Mouse (Mus musculus) olfactory bulb, adult 2 months (tissue): ENCODE results near the gene Dvl2. TPM values are rescaled to one million over a fixed set of nuclear protein-coding genes. Genes with fewer than 3 reads are reported as not detected.

ENCODE experiments used
- H3K27ac ChIP-seq: fragments of 200-500 bp; 2 replicates; pipeline ENCODE4 v1.5.1; 2012; ENCODE audit warnings: low read depth, low read length; ENCODE audit not compliant: insufficient read depth
- H3K4me1 ChIP-seq: fragments of 200-500 bp; 2 replicates; pipeline ENCODE4 v1.6.1; 2012; ENCODE audit warnings: low read length; ENCODE audit not compliant: control insufficient read depth, insufficient read depth
- H3K4me3 ChIP-seq: fragments of 200-500 bp; 2 replicates; pipeline ENCODE4 v1.5.1; 2012; ENCODE audit warnings: mild to moderate bottlenecking, low read depth, low read length, moderate library complexity; ENCODE audit not compliant: insufficient read depth
- CTCF ChIP-seq: fragments of 200-500 bp; IDR thresholded peaks from 2 replicates; pipeline ENCODE4 v1.5.1; 2012; ENCODE audit warnings: low read depth, mild to moderate bottlenecking, low read length, moderate library complexity; ENCODE audit not compliant: insufficient read depth
- POLR2A ChIP-seq: fragments of 200-500 bp; IDR thresholded peaks from 2 replicates; pipeline ENCODE4 v1.6.1; 2012; ENCODE audit warnings: mild to moderate bottlenecking, low read depth, low read length, moderate library complexity; ENCODE audit not compliant: insufficient read depth
- WGBS: fragments of 180-500 bp; shearing (Covaris S2); methylation state at CpG from one replicate; pipeline ENCODE4 v1.1.7; 2018; 5-methylcytosine and 5-hydroxymethylcytosine counted together
- polyA plus RNA-seq: library from polyadenylated mRNA; stranded (reverse); fragments of >200 nt; gene quantifications from 2 replicates; pipeline ENCODE4 v1.2.4, GENCODE M21; 2012; ENCODE audit warnings: low replicate concordance; ENCODE audit not compliant: missing spikeins, insufficient read depth, insufficient read length

Dvl2 gene
- polyA plus RNA-seq, 1 experiment = not detected

DNA sequence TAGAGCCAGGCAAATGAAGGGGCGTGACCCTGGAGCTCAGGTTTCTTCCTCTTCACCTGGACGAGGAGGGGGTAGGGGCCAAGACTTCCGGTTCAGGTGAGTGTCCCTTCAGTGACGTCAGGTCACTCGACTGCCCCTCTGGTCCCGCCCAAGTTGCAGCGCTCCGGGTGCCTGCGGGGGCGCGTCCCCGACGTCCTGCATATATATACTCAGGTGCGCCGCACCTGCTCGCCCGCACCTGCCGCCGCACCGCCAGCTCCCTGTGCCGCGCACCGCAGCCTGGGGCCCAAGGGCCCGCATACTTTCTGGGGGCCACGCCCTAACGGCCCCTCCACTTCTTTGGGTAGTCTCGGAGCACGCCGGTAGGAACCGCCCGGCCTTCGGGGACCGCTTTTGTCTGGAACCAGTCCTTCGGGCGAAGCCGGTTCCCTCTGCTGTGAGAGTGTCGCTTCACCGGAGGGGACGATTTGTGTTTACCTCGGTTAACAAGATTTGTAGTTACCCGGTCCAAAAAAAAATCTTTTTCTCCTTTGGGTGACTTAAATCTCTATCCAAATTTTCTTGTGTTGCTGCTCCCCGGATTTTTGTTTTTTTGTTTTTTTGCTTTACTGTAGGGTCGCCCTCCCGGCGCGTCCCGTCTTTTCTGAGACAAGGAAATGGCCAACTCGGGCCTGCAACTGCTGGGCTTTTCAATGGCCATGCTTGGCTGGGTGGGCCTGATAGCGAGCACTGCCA lies 35.0 kb upstream of the Dvl2 start:
- Histone ChIP-seq H3K27ac (no peak overlapping the region), H3K4me3 (no peak overlapping the region), H3K4me1 (peaks cover 14% of the 10 kb centered on the region; the same call in 1 of the 2 replicates)
- WGBS = 4% methylated on average over 49 of the region's 49 CpGs
- TF ChIP-seq CTCF (no peak), POLR2A (no peak)

DNA sequence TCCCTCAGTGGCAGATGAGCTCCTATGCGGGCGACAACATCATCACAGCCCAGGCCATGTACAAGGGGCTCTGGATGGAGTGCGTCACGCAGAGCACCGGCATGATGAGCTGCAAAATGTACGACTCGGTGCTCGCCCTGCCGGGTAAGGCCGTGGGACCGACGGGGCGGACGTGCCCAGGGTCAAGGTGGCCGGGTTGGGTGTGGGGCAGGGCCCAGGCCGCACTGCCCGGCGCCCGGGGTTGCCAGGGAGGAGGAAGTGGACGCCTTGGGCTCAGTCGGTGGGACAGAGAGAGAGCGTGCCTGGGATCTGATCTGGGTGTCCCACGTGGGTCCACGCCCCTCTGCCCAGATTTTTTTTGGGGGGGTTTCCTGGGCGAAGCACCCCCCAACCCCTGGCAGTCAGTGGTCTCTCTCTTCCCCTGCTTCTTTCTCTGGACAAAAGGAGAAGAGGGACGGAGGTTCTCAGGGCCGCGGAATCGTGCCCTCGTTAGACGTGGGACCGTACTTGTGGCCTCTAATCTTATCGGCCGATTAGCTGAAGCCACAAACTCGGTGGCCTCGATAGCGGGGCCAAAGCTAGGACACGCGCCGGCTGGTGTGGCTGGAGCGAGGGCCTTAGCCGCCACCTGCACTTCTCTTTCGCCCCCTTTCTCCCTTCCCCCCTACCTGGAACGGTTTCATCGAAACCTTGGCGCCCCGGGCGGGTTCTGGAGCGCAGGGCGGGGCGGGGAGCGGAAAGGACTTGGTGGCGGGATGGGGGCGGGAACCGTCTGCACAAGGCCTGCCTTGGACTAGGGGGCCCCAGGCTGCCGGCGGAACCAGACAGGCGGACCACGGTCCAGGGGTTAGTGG lies 34.2 kb upstream of the Dvl2 start:
- H3K4me3 ChIP-seq = no peak overlapping the region
- no peak for TF ChIP-seq CTCF
- no peak for TF ChIP-seq POLR2A
- H3K4me1 ChIP-seq = peaks cover 14% of the 10 kb centered on the region; the same call in 1 of the 2 replicates
- no peak overlapping the region for H3K27ac ChIP-seq
- WGBS = 3% methylated on average over 59 of the region's 59 CpGs

DNA sequence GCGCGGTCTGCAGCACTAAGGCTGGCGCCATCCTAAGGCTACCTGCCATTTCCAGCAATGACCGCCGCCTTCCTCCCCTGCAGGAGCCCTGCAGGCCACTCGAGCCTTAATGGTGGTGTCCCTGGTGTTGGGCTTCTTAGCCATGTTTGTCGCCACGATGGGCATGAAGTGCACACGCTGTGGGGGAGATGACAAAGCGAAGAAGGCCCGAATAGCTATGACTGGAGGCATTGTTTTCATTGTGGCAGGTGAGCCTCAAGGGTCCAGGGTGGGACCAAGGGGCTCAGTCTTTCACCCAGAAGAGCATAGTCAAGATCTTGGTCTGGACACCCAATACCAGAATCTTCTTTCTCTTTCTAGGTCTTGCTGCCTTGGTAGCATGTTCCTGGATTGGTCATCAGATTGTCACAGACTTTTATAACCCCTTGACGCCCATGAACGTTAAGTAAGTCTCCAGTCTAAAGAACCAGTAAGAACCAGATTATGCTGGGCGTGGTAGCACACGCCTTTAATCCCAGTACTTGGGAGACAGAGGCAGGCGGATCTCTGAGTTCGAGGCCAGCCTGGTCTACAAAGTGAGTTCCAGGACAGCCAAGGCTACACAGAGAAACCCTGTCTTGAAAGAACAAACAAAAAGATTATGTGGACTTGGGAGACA lies 33.4 kb upstream of the Dvl2 start:
- 39% methylated on average over 17 of the region's 17 CpGs for WGBS

DNA sequence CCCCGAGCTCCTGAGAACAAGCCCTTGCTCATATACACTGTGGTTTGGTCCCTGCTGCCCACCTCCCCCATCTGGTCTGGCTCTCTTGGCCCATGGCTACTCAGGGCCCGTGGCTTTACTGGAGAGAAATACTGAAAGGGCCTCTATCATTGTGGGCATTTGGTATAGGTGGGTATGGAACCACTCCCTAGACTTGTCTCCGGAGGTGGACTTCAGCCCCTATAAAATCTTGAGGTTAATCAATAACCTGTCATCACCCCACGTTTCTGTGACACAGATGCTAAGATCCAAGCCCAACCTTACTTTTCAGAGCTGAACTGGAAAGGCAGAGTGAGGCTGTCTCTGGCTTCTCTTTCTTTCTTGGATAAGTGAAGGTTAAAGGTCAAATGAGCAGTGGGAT lies 31.6 kb upstream of the Dvl2 start:
- H3K4me1 ChIP-seq = peaks cover 14% of the 10 kb centered on the region; the same call in 1 of the 2 replicates
- WGBS = 89% methylated on average over 4 of the region's 4 CpGs
- H3K4me3 ChIP-seq = no peak overlapping the region
- TF ChIP-seq CTCF (no peak), POLR2A (no peak)
- H3K27ac ChIP-seq = no peak overlapping the region

More for the DNA sequence above, 33.4 kb upstream of the Dvl2 start:
- no peak overlapping the region for H3K4me3 ChIP-seq
- peaks cover 14% of the 10 kb centered on the region; the same call in 1 of the 2 replicates for H3K4me1 ChIP-seq
- H3K27ac ChIP-seq = no peak overlapping the region
- no peak for TF ChIP-seq POLR2A
- no peak for TF ChIP-seq CTCF

DNA sequence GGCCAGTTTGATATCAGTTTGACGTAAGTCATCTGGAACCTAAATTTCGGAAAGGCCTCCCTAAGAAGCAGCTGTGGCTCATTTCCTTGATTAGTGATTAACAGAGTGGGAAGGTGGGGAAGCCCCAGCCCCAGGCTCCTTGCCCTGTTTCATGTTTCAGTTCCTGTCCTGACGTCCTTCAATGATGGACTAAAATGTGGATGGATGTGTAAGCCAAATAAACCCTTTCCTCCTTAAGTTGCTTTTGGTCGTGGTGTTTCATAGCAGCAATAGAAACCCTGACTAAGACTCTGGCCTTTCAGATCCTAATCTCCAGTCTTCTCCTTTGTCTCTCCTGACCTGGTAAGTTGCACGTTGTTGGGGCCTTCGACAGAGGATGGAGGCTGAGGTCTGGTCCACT lies 30.2 kb upstream of the Dvl2 start:
- 86% methylated on average over 6 of the region's 6 CpGs for WGBS
- H3K27ac ChIP-seq = no peak overlapping the region
- TF ChIP-seq CTCF = no peak
- TF ChIP-seq POLR2A = no peak
- no peak overlapping the region for H3K4me3 ChIP-seq
- H3K4me1 ChIP-seq = peaks cover 12% of the 10 kb centered on the region; the same call in 1 of the 2 replicates

DNA sequence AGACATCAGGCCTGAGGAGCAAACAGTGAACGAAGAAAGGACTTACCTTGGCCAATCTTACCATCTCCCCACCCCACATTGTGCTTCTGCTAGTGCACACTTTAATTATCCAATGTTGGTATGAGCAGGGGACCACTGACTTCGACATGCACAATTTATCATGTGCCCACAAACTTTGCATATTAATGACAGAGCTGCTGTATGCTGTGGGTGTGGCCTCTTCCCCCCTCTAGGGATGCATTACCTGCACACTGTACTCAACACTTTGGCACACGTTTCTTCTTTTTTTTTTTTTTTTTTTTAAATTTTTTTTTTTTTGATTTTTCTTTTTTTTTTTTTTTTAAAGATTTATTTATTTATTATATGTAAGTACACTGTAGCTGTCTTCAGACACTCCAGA lies 29.6 kb upstream of the Dvl2 start:
- whole genome bisulfite sequencing = 75% methylated on average over 3 of the region's 3 CpGs

DNA sequence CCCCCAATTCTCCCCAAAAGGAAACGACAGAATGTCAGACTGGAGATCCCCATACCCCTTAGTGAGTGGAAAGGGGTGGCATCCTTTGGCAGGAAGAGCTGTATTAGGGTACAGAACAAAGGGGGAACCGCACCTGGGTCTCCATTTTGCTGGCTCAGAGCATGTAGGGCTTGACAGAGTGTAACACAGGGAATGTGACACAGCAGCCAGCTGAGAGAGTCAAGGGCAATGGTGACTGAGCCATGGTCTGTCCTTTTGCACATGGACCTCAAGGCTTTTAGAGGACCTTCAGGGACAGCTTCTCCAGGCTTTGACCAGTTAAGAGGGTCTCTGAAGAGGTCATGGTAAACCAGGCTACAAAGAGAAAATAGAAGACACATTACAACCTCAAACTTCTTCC lies 25.5 kb upstream of the Dvl2 start:
- H3K4me3 ChIP-seq = no peak overlapping the region

More for the DNA sequence above, 29.6 kb upstream of the Dvl2 start:
- Histone ChIP-seq H3K27ac (no peak overlapping the region), H3K4me1 (peaks cover 10% of the 10 kb centered on the region; the same call in 1 of the 2 replicates), H3K4me3 (no peak overlapping the region)
- TF ChIP-seq CTCF (no peak), POLR2A (no peak)

DNA sequence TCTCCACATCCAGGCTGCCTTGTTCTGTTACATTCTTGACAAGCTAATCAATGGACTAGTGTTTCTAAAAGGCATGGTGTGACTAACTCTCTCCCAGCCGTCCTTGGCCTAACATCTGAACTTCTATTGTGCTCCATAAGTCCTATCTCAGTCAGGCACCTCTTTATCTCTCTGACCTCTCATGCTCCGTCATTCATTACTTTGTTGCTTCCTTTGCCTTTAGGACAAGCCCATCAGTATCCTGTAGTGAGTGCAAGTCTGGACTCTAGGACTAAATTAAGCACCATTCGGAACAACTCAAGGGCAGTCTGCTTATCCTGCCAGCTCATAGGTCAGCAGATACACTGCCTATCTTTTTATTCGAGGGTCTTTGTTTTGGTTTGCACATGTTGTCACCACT lies 24.1 kb upstream of the Dvl2 start:
- Histone ChIP-seq H3K4me1 (no peaks in the 10 kb centered on the region), H3K27ac (no peak overlapping the region), H3K4me3 (no peak overlapping the region)
- 85% methylated on average over 4 of the region's 4 CpGs for WGBS
- TF ChIP-seq POLR2A (no peak), CTCF (no peak)

More for the DNA sequence above, 25.5 kb upstream of the Dvl2 start:
- TF ChIP-seq POLR2A (no peak), CTCF (no peak)
- Histone ChIP-seq H3K4me1 (no peaks in the 10 kb centered on the region), H3K27ac (no peak overlapping the region)
- 95% methylated on average over 2 of the region's 2 CpGs for WGBS
